Mouse (Mus musculus) limb, embryonic 11.5 days (tissue): Measurements from ENCODE around the gene Gorab. TPM values are rescaled to one million over a fixed set of nuclear protein-coding genes. Genes with fewer than 3 reads are reported as not detected.

Source experiments
- ATAC-seq: fragments of 200-750 bp; cut with Nextera tagmentation; 2 replicates; pipeline ENCODE4 v1.8.0; 2017; ENCODE audit warnings: low read depth; ENCODE audit not compliant: insufficient number of reproducible peaks, low FRiP score, low TSS enrichment
- DNase-seq: peaks from one replicate; pipeline ENCODE4 v3.0.0-alpha.2; 2015; ENCODE audit warnings: low spot score
- H3K27ac ChIP-seq: fragments of 300-500 bp; sonication (generic); replicated peaks from 2 replicates; pipeline ENCODE4 v1.5.1; 2014; ENCODE audit warnings: low read depth, mild to moderate bottlenecking, low read length
- H3K27me3 ChIP-seq: fragments of 300-500 bp; sonication (generic); 2 replicates; pipeline ENCODE4 v1.6.1; 2014; ENCODE audit warnings: mild to moderate bottlenecking, low read length, mixed read lengths; ENCODE audit not compliant: control insufficient read depth, insufficient read depth
- H3K36me3 ChIP-seq: fragments of 300-500 bp; sonication (generic); 2 replicates; pipeline ENCODE4 v1.6.1; 2014; ENCODE audit warnings: mild to moderate bottlenecking, low read length, moderate library complexity, mixed read lengths; ENCODE audit not compliant: control insufficient read depth, insufficient read depth
- H3K4me1 ChIP-seq: fragments of 300-500 bp; sonication (generic); 2 replicates; pipeline ENCODE4 v1.6.1; 2014; ENCODE audit warnings: low read length, mixed read lengths; ENCODE audit not compliant: control insufficient read depth, insufficient read depth
- H3K4me2 ChIP-seq: fragments of 300-500 bp; sonication (generic); 2 replicates; pipeline ENCODE4 v1.6.1; 2014; ENCODE audit warnings: low read depth, mild to moderate bottlenecking, moderate library complexity; ENCODE audit not compliant: severe bottlenecking
- H3K4me3 ChIP-seq: fragments of 300-500 bp; sonication (generic); 2 replicates; pipeline ENCODE4 v1.5.1; 2014; ENCODE audit warnings: low read depth, low read length
- H3K9ac ChIP-seq: fragments of 300-500 bp; sonication (generic); 2 replicates; pipeline ENCODE4 v1.6.1; 2014; ENCODE audit warnings: mild to moderate bottlenecking, low read length
- H3K9me3 ChIP-seq: fragments of 300-500 bp; sonication (generic); 2 replicates; pipeline ENCODE4 v1.6.1; 2016; ENCODE audit warnings: low read length; ENCODE audit not compliant: control insufficient read depth
- WGBS: fragments of 180-500 bp; shearing (Covaris S2); extraction: QIAGEN DNeasy Blood & Tissue Kit; methylation state at CpG from one replicate; pipeline ENCODE4 v1.1.7; 2014; 5-methylcytosine and 5-hydroxymethylcytosine counted together
- polyA plus RNA-seq: library from polyadenylated mRNA; unstranded; fragments of >200 nt; fragmentation: Nextera tagmentation; extraction: Ambion mirVana; gene quantifications from 2 replicates; pipeline ENCODE4 v1.2.1, GENCODE M21; 2014

Gene Gorab
- polyA plus RNA-seq, 1 experiment from 2014 or later = 33.7 TPM

- Histone ChIP-seq H3K27ac (peak overlapping the region; percentile 66), H3K36me3 (no peaks in the 10 kb centered on the region), H3K4me2 (no peak overlapping the region), H3K9ac (no peak overlapping the region), H3K4me3 (no peak overlapping the region), H3K4me1 (peaks cover 10% of the 10 kb centered on the region; the same call in 1 of the 2 replicates), H3K9me3 (no peaks in the 10 kb centered on the region), H3K27me3 (no peaks in the 10 kb centered on the region)
- WGBS = 12% methylated on average over 3 of the region's 3 CpGs
- ATAC-seq = no peak
- peak; percentile 66 for DNase-seq
These were observed 47.8 kb downstream of the Gorab start for GRCm38 (mm10) chr1:163355626-163356156.

GRCm38 (mm10) chr1:163350988-163351387, 52.5 kb downstream of the Gorab start:
- ATAC-seq (no peak), DNase-seq (no peak)
- H3K4me1 ChIP-seq = 0 out of 2 replicates have a peak, but pooled peaks cover 2% of the 10 kb centered on the region
- 79% methylated on average over 3 of the region's 3 CpGs for WGBS
- no peak overlapping the region for H3K4me2 ChIP-seq
- H3K27me3 ChIP-seq = no peaks in the 10 kb centered on the region
- no peaks in the 10 kb centered on the region for H3K9me3 ChIP-seq
- H3K36me3 ChIP-seq = no peaks in the 10 kb centered on the region
- no peak overlapping the region for H3K4me3 ChIP-seq
- H3K27ac ChIP-seq = no peak overlapping the region
- H3K9ac ChIP-seq = no peak overlapping the region

GRCm38 (mm10) chr1:163345541-163345940, 57.9 kb downstream of the Gorab start:
- Histone ChIP-seq H3K4me1 (no peaks in the 10 kb centered on the region), H3K4me2 (no peak overlapping the region), H3K27me3 (no peaks in the 10 kb centered on the region), H3K9me3 (no peaks in the 10 kb centered on the region), H3K9ac (no peak overlapping the region), H3K27ac (no peak overlapping the region), H3K36me3 (no peaks in the 10 kb centered on the region), H3K4me3 (no peak overlapping the region)
- WGBS = 89% methylated on average over 5 of the region's 5 CpGs
- DNase-seq (no peak), ATAC-seq (no peak)

- Histone ChIP-seq H3K4me2 (no peak overlapping the region), H3K36me3 (no peaks in the 10 kb centered on the region), H3K9me3 (no peaks in the 10 kb centered on the region), H3K4me3 (no peak overlapping the region), H3K27me3 (no peaks in the 10 kb centered on the region), H3K27ac (no peak overlapping the region), H3K9ac (no peak overlapping the region), H3K4me1 (no peaks in the 10 kb centered on the region)
- 32% methylated on average over 1 of the region's 1 CpGs for WGBS
- ATAC-seq (no peak), DNase-seq (peak; percentile 56)
These were observed 58.5 kb downstream of the Gorab start for GRCm38 (mm10) chr1:163344931-163345330.

- ATAC-seq (no peak), DNase-seq (no peak)
- Histone ChIP-seq H3K4me2 (no peak overlapping the region), H3K27ac (no peak overlapping the region), H3K4me1 (no peaks in the 10 kb centered on the region), H3K27me3 (no peaks in the 10 kb centered on the region), H3K4me3 (no peak overlapping the region), H3K36me3 (no peaks in the 10 kb centered on the region), H3K9ac (no peak overlapping the region), H3K9me3 (no peaks in the 10 kb centered on the region)
- WGBS = 84% methylated on average over 3 of the region's 3 CpGs
These were observed 64.3 kb downstream of the Gorab start for GRCm38 (mm10) chr1:163339219-163339561.

GRCm38 (mm10) chr1:163338525-163339218, 64.8 kb downstream of the Gorab start:
- no peaks in the 10 kb centered on the region for H3K4me1 ChIP-seq
- H3K4me2 ChIP-seq = no peak overlapping the region
- no peaks in the 10 kb centered on the region for H3K36me3 ChIP-seq
- ATAC-seq = no peak
- H3K27me3 ChIP-seq = no peaks in the 10 kb centered on the region
- no peaks in the 10 kb centered on the region for H3K9me3 ChIP-seq
- H3K27ac ChIP-seq = no peak overlapping the region
- no peak overlapping the region for H3K4me3 ChIP-seq
- no peak for DNase-seq
- 77% methylated on average over 7 of the region's 7 CpGs for WGBS
- no peak overlapping the region for H3K9ac ChIP-seq

- H3K9me3 ChIP-seq = no peaks in the 10 kb centered on the region
- no peak for ATAC-seq
- H3K36me3 ChIP-seq = no peaks in the 10 kb centered on the region
- H3K4me2 ChIP-seq = no peak overlapping the region
- no peak overlapping the region for H3K27ac ChIP-seq
- 94% methylated on average over 2 of the region's 2 CpGs for WGBS
- no peak overlapping the region for H3K4me3 ChIP-seq
- H3K27me3 ChIP-seq = no peaks in the 10 kb centered on the region
- H3K9ac ChIP-seq = no peak overlapping the region
- H3K4me1 ChIP-seq = no peaks in the 10 kb centered on the region
- no peak for DNase-seq
These were observed 65.6 kb downstream of the Gorab start for GRCm38 (mm10) chr1:163337821-163338220.
